Comparison of ENCODE assay signal across 8 mouse cellular contexts in the genomic region with DNA sequence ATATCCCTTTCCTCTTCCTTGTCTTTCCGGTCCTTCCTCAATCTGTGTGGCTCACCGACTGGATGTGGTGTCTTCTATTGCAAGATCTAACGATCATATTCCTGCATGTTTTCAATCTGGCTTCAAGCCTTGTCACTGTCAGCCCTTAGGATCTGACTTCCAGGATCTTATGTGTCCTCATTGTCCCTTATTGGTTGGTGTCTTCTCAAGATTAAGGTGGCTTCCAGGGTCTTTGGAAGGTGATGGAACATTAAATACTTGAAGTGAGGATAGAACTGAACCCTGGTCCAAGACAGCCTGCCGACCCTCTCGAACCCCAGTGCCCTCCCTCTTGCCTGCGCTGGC. TPM values are rescaled to one million over a fixed set of nuclear protein-coding genes. Genes with fewer than 3 reads are reported as not detected.
DNase-seq lines count a peak whose midpoint lies in the region; ATAC-seq and TF ChIP-seq lines count a peak whose summit lies in the region.

No protein-coding gene starts in this region.

- ATAC-seq in inflammation-experienced regulatory T-cells, adult 6 months: peak; percentile 20
- ATAC-seq in midbrain, postnatal 0 days (ENCODE audit: low FRiP score): peak; percentile 9; the same call in 1 of the 2 replicates

- peak overlapping the region; percentile 30; the same call in 1 of the 2 replicates for H3K27ac ChIP-seq in kidney, adult 2 months (ENCODE audit: insufficient read depth, low read depth, low read length)
- peak overlapping the region; percentile 43 for H3K27ac ChIP-seq in cortical plate, adult 2 months (ENCODE audit: insufficient read depth, low read length)
- H3K27ac ChIP-seq in midbrain, postnatal 0 days (ENCODE audit: low read depth, low read length): peak overlapping the region; percentile 62
- no peak overlapping the region for H3K27ac ChIP-seq in thymus, adult 2 months (ENCODE audit: control insufficient read depth, insufficient read depth, low read length)

- no peak for TF ChIP-seq POLR2A in kidney, adult 2 months (IDR thresholded peaks at IDR 0.05; ENCODE audit: low read depth, low read length)
- TF ChIP-seq POLR2A in cortical plate, adult 2 months (IDR thresholded peaks at IDR 0.05; ENCODE audit: extremely low read depth, insufficient read depth, low read length): no peak
- TF ChIP-seq POLR2A in thymus, adult 2 months (IDR thresholded peaks at IDR 0.05; ENCODE audit: control insufficient read depth, extremely low read depth, insufficient read depth, low read length, poor library complexity): no peak

- no peaks in the 10 kb centered on the region for H3K36me3 ChIP-seq in kidney, adult 2 months (ENCODE audit: control insufficient read depth, insufficient read depth, low read length)
- no peaks in the 10 kb centered on the region for H3K36me3 ChIP-seq in midbrain, postnatal 0 days (ENCODE audit: insufficient read depth, low read length)
- no peaks in the 10 kb centered on the region for H3K36me3 ChIP-seq in thymus, adult 2 months (ENCODE audit: control insufficient read depth, insufficient read depth, low read length)

- H3K4me3 ChIP-seq in kidney, adult 2 months (ENCODE audit: insufficient read depth, low read depth, low read length): peak overlapping the region; percentile 33; the same call in 1 of the 2 replicates
- H3K4me3 ChIP-seq in cortical plate, adult 2 months (ENCODE audit: insufficient read depth, low read length): peak overlapping the region; percentile 73
- peak overlapping the region; percentile 74; the same call in 1 of the 2 replicates for H3K4me3 ChIP-seq in midbrain, postnatal 0 days (ENCODE audit: low read depth, low read length)
- no peak overlapping the region for H3K4me3 ChIP-seq in thymus, adult 2 months (ENCODE audit: control insufficient read depth, insufficient read depth, low read length)

- WGBS in kidney, adult 2 months: 46% methylated on average over 6 of the region's 6 CpGs
- 48% methylated on average over 6 of the region's 6 CpGs for whole genome bisulfite sequencing in midbrain, postnatal 0 days
- 4% methylated on average over 6 of the region's 6 CpGs for WGBS in thymus, adult 2 months

- TF ChIP-seq CTCF in kidney, adult 2 months (conservative IDR thresholded peaks at IDR 0.05; ENCODE audit: insufficient read depth, insufficient read length, low read depth, low read length): no peak
- TF ChIP-seq CTCF in cortical plate, adult 2 months (IDR thresholded peaks at IDR 0.05; ENCODE audit: extremely low read depth, insufficient read depth, low read length): no peak
- no peak for TF ChIP-seq CTCF in midbrain, postnatal 0 days (IDR thresholded peaks at IDR 0.05)
- TF ChIP-seq CTCF in thymus, adult 2 months (IDR thresholded peaks at IDR 0.05; ENCODE audit: borderline replicate concordance, control insufficient read depth, extremely low read depth, insufficient read depth, low read length, poor library complexity): no peak

- peak overlapping the region; percentile 85 for H3K4me2 ChIP-seq in midbrain, postnatal 0 days (ENCODE audit: low read depth, low read length, poor library complexity, severe bottlenecking)

- H3K9ac ChIP-seq in midbrain, postnatal 0 days (replicated peaks; ENCODE audit: low read length, poor library complexity, severe bottlenecking): 0 out of 2 replicates have a peak overlapping the region, but pooled peaks have one; percentile 15

- H3K9me3 ChIP-seq in midbrain, postnatal 0 days (ENCODE audit: low read length): no peaks in the 10 kb centered on the region

- DNase-seq in kidney, adult 2 months: no peak
- DNase-seq in kidney, postnatal 25 days: no peak
- DNase-seq in midbrain, postnatal 0 days (ENCODE audit: low spot score): no peak
- DNase-seq in layer of hippocampus, adult 8-10 months (ENCODE audit: low spot score in 2 of 2): no peak
- DNase-seq in natural killer cell, adult 2 months (ENCODE audit: low spot score in 2 of 2): no peak
- DNase-seq in thymus, adult 2 months: no peak

- H3K4me1 ChIP-seq in kidney, adult 2 months (ENCODE audit: control insufficient read depth, insufficient read depth, low read length): peaks cover 13% of the 10 kb centered on the region; the same call in 1 of the 2 replicates
- H3K4me1 ChIP-seq in cortical plate, adult 2 months (ENCODE audit: control insufficient read depth, insufficient read depth, low read length): peaks cover 4% of the 10 kb centered on the region
- peaks cover 14% of the 10 kb centered on the region for H3K4me1 ChIP-seq in midbrain, postnatal 0 days (ENCODE audit: insufficient read depth, low read length)
- H3K4me1 ChIP-seq in thymus, adult 2 months (replicated peaks; ENCODE audit: control insufficient read depth, insufficient read depth, low read length): peaks cover 15% of the 10 kb centered on the region

- H3K27me3 ChIP-seq in kidney, adult 2 months (replicated peaks; ENCODE audit: control insufficient read depth, insufficient read depth, low read length): no peaks in the 10 kb centered on the region
- H3K27me3 ChIP-seq in midbrain, postnatal 0 days (ENCODE audit: insufficient read depth, low read length): no peaks in the 10 kb centered on the region
- H3K27me3 ChIP-seq in thymus, adult 2 months (ENCODE audit: control insufficient read depth, insufficient read depth, low read length): no peaks in the 10 kb centered on the region

RNA-seq across cellular contexts. Expression of a gene that starts 0.4 kb away (rescaled TPM):
- polyA plus RNA-seq in kidney, adult 2 months (2012; rRNA removed): 69.8 and 72.0 TPM in 2 replicates
- 233 and 235 TPM in 2 replicates for polyA plus RNA-seq in cortical plate, adult 2 months (2012; rRNA removed)
- polyA plus RNA-seq in inflammation-experienced regulatory T-cells, adult 6 months (2017; shearing (Covaris generic)): 10 to 100 TPM; 34.9 to 54.1 (median 46.6) TPM
- 157 and 177 TPM in 2 replicates for total RNA-seq in midbrain, postnatal 0 days (2014; rRNA removed)
- polyA plus RNA-seq in midbrain, postnatal 0 days (2015; fragmentation: Nextera tagmentation; extraction: Ambion mirVana): 314 and 337 TPM in 2 replicates
- 100 to 1,000 TPM; 158 to 175 (median 166) TPM for total RNA-seq in layer of hippocampus, adult 8-10 months (2022)
- 85.4 and 105 TPM in 2 replicates for polyA plus RNA-seq in thymus, adult 2 months (2012; rRNA removed)

RNA-seq across cellular contexts. Expression of a gene that starts 2.0 kb away (rescaled TPM):
- polyA plus RNA-seq in kidney, adult 2 months (2012; rRNA removed): 34.7 and 43.8 TPM in 2 replicates
- 35.9 and 40.5 TPM in 2 replicates for polyA plus RNA-seq in cortical plate, adult 2 months (2012; rRNA removed)
- 1 to 10 TPM; 4.3 to 8.1 (median 5.9) TPM for polyA plus RNA-seq in inflammation-experienced regulatory T-cells, adult 6 months (2017; shearing (Covaris generic))
- 7.2 and 19.2 TPM in 2 replicates for total RNA-seq in midbrain, postnatal 0 days (2014; rRNA removed)
- 10.6 and 11.4 TPM in 2 replicates for polyA plus RNA-seq in midbrain, postnatal 0 days (2015; fragmentation: Nextera tagmentation; extraction: Ambion mirVana)
- 10 to 100 TPM; 28.3 to 30.7 (median 30.3) TPM for total RNA-seq in layer of hippocampus, adult 8-10 months (2022)
- polyA plus RNA-seq in thymus, adult 2 months (2012; rRNA removed): 16.8 and 20.6 TPM in 2 replicates

RNA-seq across cellular contexts. Expression of a gene that starts 10.9 kb away (rescaled TPM):
- polyA plus RNA-seq in kidney, adult 2 months (2012; rRNA removed): 26.1 and 35.8 TPM in 2 replicates
- polyA plus RNA-seq in cortical plate, adult 2 months (2012; rRNA removed): 42.8 and 42.9 TPM in 2 replicates
- polyA plus RNA-seq in inflammation-experienced regulatory T-cells, adult 6 months (2017; shearing (Covaris generic)): 1 to 10 TPM; 3.9 to 6.4 (median 4.5) TPM
- 48.3 and 57.8 TPM in 2 replicates for total RNA-seq in midbrain, postnatal 0 days (2014; rRNA removed)
- polyA plus RNA-seq in midbrain, postnatal 0 days (2015; fragmentation: Nextera tagmentation; extraction: Ambion mirVana): 55.2 and 56.8 TPM in 2 replicates
- 10 to 100 TPM; 22.9 to 29.3 (median 25.8) TPM for total RNA-seq in layer of hippocampus, adult 8-10 months (2022)
- polyA plus RNA-seq in thymus, adult 2 months (2012; rRNA removed): 13.5 and 15.2 TPM in 2 replicates

RNA-seq across cellular contexts. Expression of a gene that starts 11.2 kb away (rescaled TPM):
- polyA plus RNA-seq in kidney, adult 2 months (2012; rRNA removed): 1.5 and 1.6 TPM in 2 replicates
- 1.7 and 2.4 TPM in 2 replicates for polyA plus RNA-seq in cortical plate, adult 2 months (2012; rRNA removed)
- under 1 TPM in 2 of 3 experiments, not detected in 1; 0.24 to 0.44 TPM for polyA plus RNA-seq in inflammation-experienced regulatory T-cells, adult 6 months (2017; shearing (Covaris generic))
- 2.0 and 3.8 TPM in 2 replicates for total RNA-seq in midbrain, postnatal 0 days (2014; rRNA removed)
- polyA plus RNA-seq in midbrain, postnatal 0 days (2015; fragmentation: Nextera tagmentation; extraction: Ambion mirVana): 2.0 and 2.2 TPM in 2 replicates
- 1 to 10 TPM in 3 of 4 experiments, under 1 TPM in 1; 0.89 to 1.5 (median 1.3) TPM for total RNA-seq in layer of hippocampus, adult 8-10 months (2022)
- 0.38 and 0.43 TPM in 2 replicates for polyA plus RNA-seq in thymus, adult 2 months (2012; rRNA removed)

RNA-seq across cellular contexts. Expression of a gene that starts 12.0 kb away (rescaled TPM):
- 1.9 and 2.7 TPM in 2 replicates for polyA plus RNA-seq in kidney, adult 2 months (2012; rRNA removed)
- 617 and 701 TPM in 2 replicates for polyA plus RNA-seq in cortical plate, adult 2 months (2012; rRNA removed)
- polyA plus RNA-seq in inflammation-experienced regulatory T-cells, adult 6 months (2017; shearing (Covaris generic)): 1 to 10 TPM; 3.1 to 4.1 (median 4.0) TPM
- total RNA-seq in midbrain, postnatal 0 days (2014; rRNA removed): 471 and 481 TPM in 2 replicates
- polyA plus RNA-seq in midbrain, postnatal 0 days (2015; fragmentation: Nextera tagmentation; extraction: Ambion mirVana): 179 and 185 TPM in 2 replicates
- 100 to 1,000 TPM; 602 to 631 (median 613) TPM for total RNA-seq in layer of hippocampus, adult 8-10 months (2022)
- 1.5 and 1.6 TPM in 2 replicates for polyA plus RNA-seq in thymus, adult 2 months (2012; rRNA removed)
